Mouse (Mus musculus) G1E (cell line): ENCODE results near the gene Thnsl1. TPM values are rescaled to one million over a fixed set of nuclear protein-coding genes. Genes with fewer than 3 reads are reported as not detected.

Experiments
- ATAC-seq: 2 replicates; pipeline ENCODE4 v1.8.0; 2016; ENCODE audit warnings: mild to moderate bottlenecking; ENCODE audit not compliant: insufficient number of reproducible peaks, poor library complexity, low FRiP score, severe bottlenecking; ENCODE audit errors: extremely low read depth
- DNase-seq: peaks from one replicate; pipeline ENCODE4 v3.0.0; 2012; ENCODE audit warnings: low spot score
- H3K27me3 ChIP-seq: 2 replicates; pipeline ENCODE4 v1.6.1; 2012; ENCODE audit warnings: mild to moderate bottlenecking, low read length, inconsistent platforms; ENCODE audit not compliant: insufficient read depth
- H3K36me3 ChIP-seq: replicated peaks from 2 replicates; pipeline ENCODE3; 2012; ENCODE audit warnings: mild to moderate bottlenecking, inconsistent platforms
- H3K4me1 ChIP-seq: 2 replicates; pipeline ENCODE4 v1.6.1; 2012; ENCODE audit warnings: low read depth, low read length, inconsistent platforms, mixed read lengths; ENCODE audit not compliant: insufficient read depth
- H3K4me3 ChIP-seq: 2 replicates; pipeline ENCODE4 v1.5.1; 2012; ENCODE audit warnings: low read depth, mild to moderate bottlenecking, inconsistent platforms, low read length, moderate library complexity, mixed read lengths
- H3K9me3 ChIP-seq: replicated peaks from 2 replicates; pipeline ENCODE4 v1.6.1; 2012; ENCODE audit warnings: inconsistent platforms
- CTCF ChIP-seq: IDR thresholded peaks from 2 replicates; pipeline ENCODE4 v1.5.1; 2012; ENCODE audit warnings: low read depth, low read length, inconsistent platforms, mixed read lengths
- GATA1 ChIP-seq: IDR thresholded peaks from 2 replicates; pipeline ENCODE4 v1.6.1; 2012; ENCODE audit warnings: borderline replicate concordance, low read length, inconsistent platforms, mixed read lengths
- GATA2 ChIP-seq: IDR thresholded peaks from 2 replicates; pipeline ENCODE4 v1.6.1; 2012; ENCODE audit warnings: low read depth, low read length, inconsistent platforms, borderline replicate concordance
- POLR2AphosphoS5 ChIP-seq: IDR thresholded peaks from 2 replicates; pipeline ENCODE4 v1.6.1; 2012; ENCODE audit warnings: low read depth, low read length, inconsistent platforms; ENCODE audit not compliant: insufficient replicate concordance
- TAL1 ChIP-seq: conservative IDR thresholded peaks from 2 replicates; pipeline ENCODE4 v1.6.1; 2012; ENCODE audit warnings: low read depth, low read length, inconsistent platforms, mixed read lengths
- polyA plus RNA-seq: library from polyadenylated mRNA; stranded (reverse); fragments of >175 nt; gene quantifications from 2 replicates; pipeline ENCODE4 v1.2.3, GENCODE M21; 2012
- total RNA-seq, 2 experiments: library from RNA; stranded (forward) in 1 of 2; stranded (reverse) in 1 of 2; fragments of 200-1000 nt in 1 of 2; fragments of >200 nt in 1 of 2; fragmentation: Nextera tagmentation in 1 of 2; gene quantifications; 2 replicates each; pipeline ENCODE4 v1.2.3; 2014 to 2017

Thnsl1 gene
- total and polyA plus RNA-seq, 3 experiments = 1.2 to 9.9 (median 7.0) TPM

DNA sequence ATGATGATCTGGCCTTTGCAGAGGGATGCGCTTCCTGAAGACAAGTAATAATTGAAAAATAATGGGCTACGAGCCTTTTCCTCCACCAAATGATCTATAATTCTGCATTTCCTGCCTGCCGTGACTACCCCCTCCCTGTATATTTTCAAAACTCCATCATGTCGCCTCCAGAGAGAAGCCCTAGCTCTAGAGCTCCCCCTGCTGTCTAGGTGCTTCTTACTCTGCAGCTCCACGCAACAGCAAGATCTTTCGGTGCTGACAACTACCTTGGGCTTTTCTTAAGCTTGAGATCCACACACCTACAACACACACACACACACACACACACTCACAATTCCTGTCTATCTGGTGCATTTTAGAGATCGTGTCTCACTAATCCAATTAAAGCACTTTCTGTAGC is 17.9 kb upstream of the Thnsl1 start:
- ATAC-seq (no peak), DNase-seq (peak; percentile 13)
- Histone ChIP-seq H3K9me3 (no peaks in the 10 kb centered on the region), H3K4me3 (no peak overlapping the region), H3K36me3 (no peaks in the 10 kb centered on the region), H3K4me1 (peaks cover 3% of the 10 kb centered on the region), H3K27me3 (peaks cover 6% of the 10 kb centered on the region)
- TF ChIP-seq CTCF = peak; percentile 62
- TF ChIP-seq GATA2 = no peak
- TF ChIP-seq GATA1 = no peak
- TF ChIP-seq TAL1 = no peak
- no peak for TF ChIP-seq POLR2AphosphoS5

DNA sequence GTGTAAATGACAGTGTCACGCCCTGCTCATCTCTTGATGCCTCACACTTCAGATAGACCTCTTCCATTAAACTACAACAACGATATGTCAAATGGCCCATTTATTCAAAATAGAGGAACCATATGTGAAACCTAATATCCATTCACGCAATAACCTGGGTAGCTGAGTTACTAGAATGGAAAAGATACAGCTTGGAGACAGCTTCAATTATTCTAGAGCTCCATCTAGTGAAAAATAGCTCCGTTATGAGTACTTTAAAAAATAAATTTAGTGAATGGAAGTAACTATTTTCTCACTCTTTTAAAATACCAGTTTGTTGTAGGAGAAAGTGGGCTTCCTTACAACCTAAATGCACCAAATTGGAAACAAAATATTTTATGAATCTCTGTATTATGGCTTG is 16.9 kb upstream of the Thnsl1 start:
- no peak for ATAC-seq
- H3K9me3 ChIP-seq = no peaks in the 10 kb centered on the region

DNA sequence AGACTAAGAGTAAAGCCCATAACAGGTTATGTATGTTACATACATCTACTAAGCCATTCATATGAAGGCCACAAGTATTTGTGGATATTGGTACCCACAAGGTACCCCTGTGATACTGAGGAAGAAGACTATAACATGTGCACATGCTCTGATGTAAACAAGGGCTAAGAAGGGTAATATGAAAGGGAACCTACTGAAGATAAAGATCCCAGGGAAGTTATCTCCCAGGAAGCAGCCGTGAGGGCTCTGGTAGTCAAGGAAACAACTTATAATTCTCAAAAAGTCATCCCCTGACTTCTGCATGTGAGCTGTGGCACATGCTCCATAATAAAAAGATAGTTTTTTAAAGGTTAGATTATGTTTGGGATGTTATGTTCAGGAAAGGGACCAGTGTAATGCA is 14.3 kb upstream of the Thnsl1 start:
- peaks cover 9% of the 10 kb centered on the region for H3K27me3 ChIP-seq
- TF ChIP-seq POLR2AphosphoS5 (no peak), GATA1 (no peak)
- no peak for ATAC-seq
- H3K9me3 ChIP-seq = no peaks in the 10 kb centered on the region
- DNase-seq = no peak
- no peaks in the 10 kb centered on the region for H3K36me3 ChIP-seq
- H3K4me1 ChIP-seq = peaks cover 3% of the 10 kb centered on the region
- H3K4me3 ChIP-seq = no peak overlapping the region

More for the DNA sequence above, 16.9 kb upstream of the Thnsl1 start:
- H3K27me3 ChIP-seq = peaks cover 9% of the 10 kb centered on the region
- no peak overlapping the region for H3K4me3 ChIP-seq
- H3K4me1 ChIP-seq = peaks cover 3% of the 10 kb centered on the region
- DNase-seq = no peak
- H3K36me3 ChIP-seq = no peaks in the 10 kb centered on the region
- TF ChIP-seq GATA1 (no peak), POLR2AphosphoS5 (no peak), GATA2 (no peak), CTCF (no peak), TAL1 (no peak)

DNA sequence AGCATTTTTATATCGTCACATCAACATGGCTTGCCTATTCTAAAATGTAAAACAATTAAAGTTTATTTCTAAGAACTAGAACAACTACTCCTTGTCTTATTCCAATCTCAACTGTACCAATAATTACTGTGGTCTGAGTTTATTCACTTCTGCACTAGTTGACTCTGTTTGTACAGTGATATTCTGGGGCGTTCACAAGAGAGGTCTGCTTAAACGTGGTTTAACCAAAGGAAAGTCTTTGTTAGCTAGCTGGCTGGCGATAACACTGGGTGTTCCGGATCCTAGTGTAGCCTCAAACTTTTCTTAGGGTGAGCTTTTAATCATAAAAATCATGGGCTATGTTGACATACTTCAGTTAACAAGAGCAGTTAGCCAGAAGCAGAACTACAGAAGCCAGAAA is 10.3 kb upstream of the Thnsl1 start:
- TF ChIP-seq CTCF (no peak), TAL1 (no peak), GATA2 (no peak), POLR2AphosphoS5 (no peak), GATA1 (no peak)
- peaks cover 15% of the 10 kb centered on the region for H3K27me3 ChIP-seq
- H3K9me3 ChIP-seq = no peaks in the 10 kb centered on the region
- H3K4me1 ChIP-seq = no peaks in the 10 kb centered on the region
- no peaks in the 10 kb centered on the region for H3K36me3 ChIP-seq
- DNase-seq (no peak), ATAC-seq (no peak)
- no peak overlapping the region for H3K4me3 ChIP-seq

DNA sequence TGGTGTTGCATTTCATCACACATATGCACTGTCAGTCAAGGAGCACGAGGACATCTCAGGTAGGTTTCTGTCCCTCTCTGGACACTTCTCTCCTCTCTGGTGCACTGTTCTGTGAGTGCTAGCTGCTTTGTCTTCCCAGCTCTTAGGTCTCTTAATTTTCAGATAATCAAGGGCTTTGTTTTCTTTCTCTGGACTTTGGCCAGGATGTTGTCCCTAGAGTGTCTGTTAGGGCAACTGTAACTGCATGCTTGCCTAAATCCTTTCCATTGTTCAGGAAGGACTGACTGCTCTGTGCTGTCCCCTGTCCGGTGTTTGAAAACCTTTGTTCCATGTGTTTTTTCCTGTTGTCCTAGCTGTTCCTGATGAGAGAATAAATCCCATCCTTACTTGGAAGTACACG is 6.5 kb upstream of the Thnsl1 start:
- no peak overlapping the region for H3K4me3 ChIP-seq
- ATAC-seq = no peak

DNA sequence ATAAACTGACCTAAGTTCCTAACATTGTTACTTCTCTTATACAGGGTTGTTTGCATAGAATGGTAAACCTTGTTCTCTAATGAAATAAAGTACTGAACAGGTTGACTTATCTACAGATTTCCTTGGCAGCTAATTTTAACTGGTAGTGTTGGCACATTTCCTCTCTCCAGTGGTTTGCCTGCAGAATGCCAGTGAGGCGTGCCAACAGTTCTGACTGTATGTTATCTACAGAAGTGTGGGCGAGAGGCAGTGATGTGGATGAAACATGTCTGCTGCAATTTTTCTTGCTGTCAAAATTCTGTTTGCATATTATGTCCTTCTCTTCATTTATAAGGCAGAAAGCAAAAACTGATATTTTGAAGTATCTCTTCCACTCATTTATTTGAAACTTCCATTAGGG is 2.8 kb upstream of the Thnsl1 start:
- Histone ChIP-seq H3K4me3 (no peak overlapping the region), H3K27me3 (peaks cover 9% of the 10 kb centered on the region; the same call in 1 of the 2 replicates), H3K36me3 (no peaks in the 10 kb centered on the region), H3K4me1 (peaks cover 19% of the 10 kb centered on the region), H3K9me3 (no peaks in the 10 kb centered on the region)
- no peak for TF ChIP-seq GATA2
- TF ChIP-seq GATA1 = no peak
- no peak for TF ChIP-seq TAL1
- no peak for TF ChIP-seq CTCF
- TF ChIP-seq POLR2AphosphoS5 = no peak
- DNase-seq (no peak), ATAC-seq (no peak)

More for the DNA sequence above, 6.5 kb upstream of the Thnsl1 start:
- H3K4me1 ChIP-seq = no peaks in the 10 kb centered on the region
- no peaks in the 10 kb centered on the region for H3K9me3 ChIP-seq
- TF ChIP-seq TAL1 = no peak
- TF ChIP-seq GATA1 = no peak
- no peak for TF ChIP-seq POLR2AphosphoS5
- no peak for TF ChIP-seq GATA2
- no peak for TF ChIP-seq CTCF
- peaks cover 9% of the 10 kb centered on the region; the same call in 1 of the 2 replicates for H3K27me3 ChIP-seq
- DNase-seq = no peak
- H3K36me3 ChIP-seq = no peaks in the 10 kb centered on the region

DNA sequence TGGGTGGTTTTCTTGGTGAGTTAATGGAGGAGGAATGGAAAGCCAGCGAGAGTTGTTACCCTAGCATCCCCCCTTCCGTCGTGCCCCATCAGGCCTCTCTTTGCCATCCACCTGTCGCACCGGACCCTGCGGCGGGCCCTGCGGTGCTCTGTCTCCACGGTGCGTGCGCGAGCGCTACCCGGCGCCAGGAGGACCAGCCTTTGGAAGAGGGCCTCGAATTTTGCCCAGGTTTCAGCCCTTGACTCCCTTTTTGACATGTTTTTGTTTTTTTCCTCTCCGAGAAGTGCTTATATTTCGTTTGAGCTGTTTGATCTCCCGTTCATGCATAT is 271 bp downstream of the Thnsl1 start:
- Histone ChIP-seq H3K4me1 (peaks cover 19% of the 10 kb centered on the region), H3K27me3 (no peaks in the 10 kb centered on the region), H3K36me3 (no peaks in the 10 kb centered on the region), H3K9me3 (no peaks in the 10 kb centered on the region), H3K4me3 (peak overlapping the region; percentile 77)
- ATAC-seq (peak; percentile 36; the same call in 1 of the 2 replicates), DNase-seq (no peak)
- no peak for TF ChIP-seq GATA1
